Mouse (Mus musculus) lung, adult 18-20 months (tissue): ENCODE results near the gene Vps54.

Experiments
- DNase-seq, 2 experiments: peaks; one replicate each; pipeline ENCODE4 v3.0.0; 2022; ENCODE audit warnings: mixed read lengths in 2 of 2

Gene Vps54

DNA sequence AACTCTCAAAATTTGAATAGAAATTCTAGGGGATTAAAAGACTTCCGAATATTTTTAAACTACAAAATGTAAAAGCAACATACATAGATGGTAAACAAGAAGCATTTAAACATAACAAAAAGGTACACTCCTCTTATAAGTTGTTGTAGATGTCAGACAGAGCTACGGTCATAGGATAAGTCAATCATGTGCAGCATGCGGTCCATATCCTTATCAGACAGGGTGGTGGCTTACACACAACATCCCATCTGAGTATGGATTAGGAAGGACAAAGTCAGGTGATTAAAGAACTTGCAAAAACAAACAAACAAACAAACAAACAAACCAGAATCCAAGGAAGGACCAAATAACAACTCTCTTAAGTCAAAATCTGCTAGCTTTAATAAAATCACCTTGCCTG, 106.9 kb downstream of the Vps54 start:
- DNase-seq: no peak

GRCm38 (mm10) chr11:21348890-21349289, 109.8 kb downstream of the Vps54 start:
- DNase-seq: no peak

DNA sequence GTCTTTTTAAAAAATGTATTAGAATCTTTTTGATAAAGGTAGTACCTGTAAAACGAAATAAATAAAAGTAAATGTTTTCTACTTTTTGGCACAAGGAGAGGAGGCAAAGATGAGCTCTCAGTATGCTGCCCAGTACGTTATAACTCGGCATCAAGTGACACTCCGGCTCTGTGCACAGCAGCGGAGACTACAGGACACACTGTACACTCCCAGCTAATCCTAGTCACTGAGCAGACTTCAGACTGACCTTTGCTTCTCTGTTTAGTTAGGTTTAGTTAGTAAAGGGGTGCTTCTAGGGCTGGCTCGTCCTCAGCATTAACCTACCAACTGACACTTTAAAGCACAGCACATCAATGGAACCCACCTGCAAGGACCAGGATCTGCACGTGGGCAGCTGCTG, 112.2 kb downstream of the Vps54 start:
- DNase-seq: no peak

GRCm38 (mm10) chr11:21363144-21363940, 124.3 kb downstream of the Vps54 start:
- no peak for DNase-seq

- no peak for DNase-seq
Observed at GRCm38 (mm10) chr11:21368466-21368865, 129.4 kb downstream of the Vps54 start.

GRCm38 (mm10) chr11:21369248-21370016, 130.4 kb downstream of the Vps54 start:
- no peak for DNase-seq

GRCm38 (mm10) chr11:21370399-21371121, 131.5 kb downstream of the Vps54 start:
- DNase-seq: peak; percentile 79 to 84
